Mouse (Mus musculus) lung, embryonic 15.5 days (tissue): ENCODE results near the gene Podnl1. TPM values are rescaled to one million over a fixed set of nuclear protein-coding genes. Genes with fewer than 3 reads are reported as not detected.

Experiments
- ATAC-seq: fragments of 200-750 bp; cut with Nextera tagmentation; 2 replicates; pipeline ENCODE4 v1.8.0; 2017; ENCODE audit warnings: moderate number of reproducible peaks, borderline replicate concordance; ENCODE audit not compliant: low FRiP score, low TSS enrichment; ENCODE audit errors: extremely low read depth
- H3K27ac ChIP-seq: fragments of 300-500 bp; sonication (generic); 2 replicates; pipeline ENCODE4 v1.5.1; 2015; ENCODE audit warnings: moderate library complexity, mild to moderate bottlenecking, inconsistent platforms
- H3K27me3 ChIP-seq: fragments of 300-500 bp; sonication (generic); 2 replicates; pipeline ENCODE4 v1.6.1; 2015; ENCODE audit warnings: inconsistent platforms
- H3K36me3 ChIP-seq: fragments of 300-500 bp; sonication (generic); 2 replicates; pipeline ENCODE4 v1.6.1; 2015; ENCODE audit warnings: inconsistent platforms
- H3K4me1 ChIP-seq: fragments of 300-500 bp; sonication (generic); 2 replicates; pipeline ENCODE4 v1.6.1; 2015; ENCODE audit warnings: inconsistent platforms
- H3K4me2 ChIP-seq: fragments of 300-500 bp; sonication (generic); 2 replicates; pipeline ENCODE4 v1.6.1; 2015; ENCODE audit warnings: inconsistent platforms, mild to moderate bottlenecking, moderate library complexity
- H3K4me3 ChIP-seq: fragments of 300-500 bp; sonication (generic); 2 replicates; pipeline ENCODE4 v1.5.1; 2015; ENCODE audit warnings: mild to moderate bottlenecking, inconsistent platforms
- H3K9ac ChIP-seq: fragments of 300-500 bp; sonication (generic); 2 replicates; pipeline ENCODE4 v1.6.1; 2015; ENCODE audit warnings: inconsistent platforms
- H3K9me3 ChIP-seq: fragments of 300-500 bp; sonication (generic); 2 replicates; pipeline ENCODE4 v1.6.1; 2016; ENCODE audit warnings: inconsistent platforms
- WGBS: fragments of 180-500 bp; shearing (Covaris S2); methylation state at CpG from one replicate; pipeline ENCODE4 v1.1.7; 2015; 5-methylcytosine and 5-hydroxymethylcytosine counted together
- polyA plus RNA-seq: library from polyadenylated mRNA; unstranded; fragments of >200 nt; fragmentation: Nextera tagmentation; extraction: Ambion mirVana; gene quantifications from 2 replicates; pipeline ENCODE4 v1.2.1, GENCODE M21; 2015

Podnl1 gene
- polyA plus RNA-seq, 1 experiment from 2014 or later, result 0.36 TPM

DNA sequence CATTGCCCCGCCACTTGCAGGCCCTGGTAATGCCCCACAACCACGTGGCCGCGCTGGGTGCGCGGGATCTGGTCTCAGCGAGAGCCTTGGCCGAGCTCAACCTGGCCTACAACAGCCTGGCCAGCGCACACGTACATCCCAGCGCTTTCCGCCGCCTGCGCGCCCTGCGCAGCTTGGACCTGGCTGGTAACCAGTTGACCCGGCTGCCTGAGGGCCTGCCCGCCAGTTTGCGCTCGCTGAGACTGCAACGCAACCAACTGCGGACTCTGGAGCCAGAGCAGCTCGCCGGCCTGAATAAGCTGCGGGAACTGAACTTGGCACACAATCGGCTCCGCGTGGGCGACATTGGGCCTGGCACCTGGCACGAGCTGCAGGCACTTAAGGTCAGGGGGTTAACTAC lies 5.0 kb downstream of the Podnl1 start:
- no peak overlapping the region for H3K9ac ChIP-seq
- no peak overlapping the region for H3K4me3 ChIP-seq
- no peak overlapping the region for H3K27ac ChIP-seq
- no peak for ATAC-seq
- WGBS, result 43% methylated on average over 30 of the region's 30 CpGs
- no peaks in the 10 kb centered on the region for H3K9me3 ChIP-seq
- peaks cover 11% of the 10 kb centered on the region for H3K4me1 ChIP-seq
- H3K36me3 ChIP-seq, result peaks cover 26% of the 10 kb centered on the region
- H3K27me3 ChIP-seq, result no peaks in the 10 kb centered on the region
- no peak overlapping the region for H3K4me2 ChIP-seq

DNA sequence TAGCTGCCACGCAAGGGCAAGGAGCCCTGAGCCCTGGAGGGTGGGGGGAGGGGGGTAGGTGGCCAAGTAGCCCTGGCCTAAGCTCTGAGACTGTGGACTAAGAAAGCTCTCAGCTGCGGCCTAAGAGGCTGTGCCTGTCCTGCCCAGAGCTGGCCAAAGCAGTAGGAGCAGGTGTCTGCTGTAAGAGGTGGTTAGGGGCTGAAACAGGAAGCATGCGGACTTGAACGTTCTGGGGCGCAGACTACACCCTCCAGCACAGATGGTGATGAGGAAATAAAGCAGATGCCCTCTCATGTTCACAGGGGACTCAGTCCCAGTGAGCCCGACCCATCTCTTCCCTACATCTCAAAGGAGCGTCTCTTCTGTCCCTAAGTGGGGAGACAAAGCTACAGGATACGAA lies 6.4 kb downstream of the Podnl1 start:
- no peak overlapping the region for H3K4me2 ChIP-seq
- H3K27me3 ChIP-seq, result no peaks in the 10 kb centered on the region
- peaks cover 40% of the 10 kb centered on the region for H3K36me3 ChIP-seq
- WGBS, result 85% methylated on average over 8 of the region's 8 CpGs
- no peak overlapping the region for H3K9ac ChIP-seq
- peaks cover 5% of the 10 kb centered on the region for H3K4me1 ChIP-seq
- no peak for ATAC-seq
- no peak overlapping the region for H3K4me3 ChIP-seq
- no peak overlapping the region for H3K27ac ChIP-seq
- no peaks in the 10 kb centered on the region for H3K9me3 ChIP-seq

DNA sequence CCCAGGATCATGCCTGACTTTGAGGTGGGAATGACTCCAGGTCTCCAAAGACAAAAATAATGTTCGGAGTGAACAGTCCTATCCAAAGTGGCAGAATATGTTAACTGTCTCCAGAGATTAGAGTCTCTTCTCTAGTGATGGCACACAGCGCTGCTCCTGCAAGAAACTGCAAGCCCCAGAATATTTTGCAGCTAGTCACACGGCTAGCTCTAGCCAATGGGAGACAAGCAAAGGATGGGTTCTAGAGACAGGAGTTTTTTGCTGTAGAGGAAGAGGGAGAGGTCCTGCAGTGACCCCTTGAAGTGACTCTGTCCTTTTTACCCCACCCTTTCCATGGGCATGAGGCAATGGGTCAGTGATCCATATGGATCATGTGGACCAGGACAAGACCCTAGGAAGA lies 12.1 kb downstream of the Podnl1 start:
- no peaks in the 10 kb centered on the region for H3K4me1 ChIP-seq
- H3K4me2 ChIP-seq, result no peak overlapping the region
- no peaks in the 10 kb centered on the region for H3K9me3 ChIP-seq
- no peak overlapping the region for H3K9ac ChIP-seq
- no peak overlapping the region for H3K4me3 ChIP-seq
- H3K27me3 ChIP-seq, result no peaks in the 10 kb centered on the region
- H3K36me3 ChIP-seq, result peaks cover 84% of the 10 kb centered on the region
- 90% methylated on average over 3 of the region's 3 CpGs for WGBS
- ATAC-seq, result no peak
- no peak overlapping the region for H3K27ac ChIP-seq

DNA sequence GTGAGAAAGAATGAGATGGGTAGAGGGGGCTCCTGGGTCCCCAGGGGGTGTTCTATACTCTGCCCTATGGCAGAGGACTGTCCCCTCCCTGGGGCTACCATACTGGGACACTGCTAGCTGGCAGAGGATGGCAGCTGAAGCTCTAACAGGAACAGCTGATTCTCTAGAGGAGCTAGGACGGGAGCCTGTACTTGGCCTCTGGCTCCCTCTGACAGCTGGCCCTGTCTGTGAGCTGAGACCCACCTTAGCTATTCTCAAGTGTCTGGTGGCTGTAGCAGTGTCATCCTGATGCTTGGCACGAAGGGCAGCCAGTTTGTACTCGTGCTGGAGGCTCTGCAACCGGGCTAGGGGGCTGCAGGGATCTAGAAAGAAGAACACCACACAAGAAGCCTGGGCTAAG lies 15.0 kb downstream of the Podnl1 start:
- no peak overlapping the region for H3K27ac ChIP-seq
- no peak for ATAC-seq
- no peak overlapping the region for H3K4me2 ChIP-seq
- no peak overlapping the region for H3K4me3 ChIP-seq
- no peak overlapping the region for H3K9ac ChIP-seq
- H3K9me3 ChIP-seq, result no peaks in the 10 kb centered on the region
- no peaks in the 10 kb centered on the region for H3K4me1 ChIP-seq
- peaks cover 85% of the 10 kb centered on the region for H3K36me3 ChIP-seq
- no peaks in the 10 kb centered on the region for H3K27me3 ChIP-seq
- 88% methylated on average over 4 of the region's 4 CpGs for WGBS

DNA sequence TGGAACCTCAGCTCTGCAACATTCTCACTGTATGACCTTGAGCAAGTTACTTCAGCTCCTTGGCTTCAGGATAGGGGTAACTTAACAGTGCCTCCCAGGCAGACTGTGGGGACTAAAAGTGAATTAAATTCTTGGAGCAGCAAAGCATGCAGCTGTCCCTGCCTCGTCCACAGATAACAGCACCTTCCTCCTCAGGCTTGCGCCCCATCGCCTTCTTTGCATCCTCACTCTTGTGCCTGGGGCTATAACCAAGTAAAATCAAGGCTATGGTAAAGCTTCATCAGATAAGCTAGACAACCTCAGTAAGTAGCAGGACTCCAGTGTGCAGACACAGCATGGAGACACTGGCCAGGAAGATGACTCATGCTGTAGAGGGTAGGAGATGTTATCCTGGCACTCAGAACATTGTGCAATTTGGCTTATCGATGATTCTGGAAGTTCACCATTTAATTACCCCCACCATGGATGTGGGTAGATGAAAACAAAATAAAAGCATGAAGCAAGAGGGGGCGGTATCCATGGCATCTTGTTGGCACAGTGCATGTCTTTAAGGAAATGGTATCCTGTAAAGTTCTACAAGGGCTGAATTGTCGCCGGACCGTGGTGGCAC lies 19.0 kb downstream of the Podnl1 start:
- Histone ChIP-seq H3K4me2 (no peak overlapping the region), H3K4me3 (no peak overlapping the region), H3K9ac (no peak overlapping the region), H3K36me3 (peaks cover 48% of the 10 kb centered on the region), H3K9me3 (no peaks in the 10 kb centered on the region), H3K4me1 (peaks cover 22% of the 10 kb centered on the region), H3K27me3 (no peaks in the 10 kb centered on the region), H3K27ac (no peak overlapping the region)
- 93% methylated on average over 8 of the region's 8 CpGs for WGBS
- no peak for ATAC-seq

DNA sequence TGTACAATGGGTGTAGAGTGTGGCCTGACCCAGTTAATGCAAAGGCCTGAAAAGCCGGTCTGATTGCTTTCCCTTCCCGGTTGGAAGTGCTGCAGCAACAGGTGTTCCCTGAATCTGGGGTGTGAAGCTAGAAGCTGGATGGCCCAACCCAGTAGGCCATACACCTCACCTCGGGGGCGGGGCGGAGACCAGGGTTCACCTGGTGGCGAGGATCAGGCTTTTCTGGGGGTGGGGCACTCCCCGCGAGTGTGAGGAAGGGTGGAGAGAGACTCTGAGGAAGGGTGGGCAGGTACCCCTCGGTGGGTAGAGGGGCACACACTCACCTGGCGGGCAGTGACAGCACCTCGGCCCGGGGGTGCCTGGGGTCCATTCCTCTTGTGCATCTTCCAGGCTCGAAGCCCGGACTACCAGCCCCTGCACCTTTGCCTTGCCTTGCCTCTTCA lies 21.6 kb downstream of the Podnl1 start:
- peaks cover 25% of the 10 kb centered on the region for H3K36me3 ChIP-seq
- ATAC-seq, result peak; percentile 58
- WGBS, result 4% methylated on average over 14 of the region's 14 CpGs
- peaks cover 22% of the 10 kb centered on the region for H3K4me1 ChIP-seq
- peak overlapping the region; percentile 87 for H3K4me2 ChIP-seq
- no peaks in the 10 kb centered on the region for H3K27me3 ChIP-seq
- no peaks in the 10 kb centered on the region for H3K9me3 ChIP-seq
- peak overlapping the region; percentile 92 for H3K9ac ChIP-seq
- H3K27ac ChIP-seq, result peak overlapping the region; percentile 84
- H3K4me3 ChIP-seq, result peak overlapping the region; percentile 67

DNA sequence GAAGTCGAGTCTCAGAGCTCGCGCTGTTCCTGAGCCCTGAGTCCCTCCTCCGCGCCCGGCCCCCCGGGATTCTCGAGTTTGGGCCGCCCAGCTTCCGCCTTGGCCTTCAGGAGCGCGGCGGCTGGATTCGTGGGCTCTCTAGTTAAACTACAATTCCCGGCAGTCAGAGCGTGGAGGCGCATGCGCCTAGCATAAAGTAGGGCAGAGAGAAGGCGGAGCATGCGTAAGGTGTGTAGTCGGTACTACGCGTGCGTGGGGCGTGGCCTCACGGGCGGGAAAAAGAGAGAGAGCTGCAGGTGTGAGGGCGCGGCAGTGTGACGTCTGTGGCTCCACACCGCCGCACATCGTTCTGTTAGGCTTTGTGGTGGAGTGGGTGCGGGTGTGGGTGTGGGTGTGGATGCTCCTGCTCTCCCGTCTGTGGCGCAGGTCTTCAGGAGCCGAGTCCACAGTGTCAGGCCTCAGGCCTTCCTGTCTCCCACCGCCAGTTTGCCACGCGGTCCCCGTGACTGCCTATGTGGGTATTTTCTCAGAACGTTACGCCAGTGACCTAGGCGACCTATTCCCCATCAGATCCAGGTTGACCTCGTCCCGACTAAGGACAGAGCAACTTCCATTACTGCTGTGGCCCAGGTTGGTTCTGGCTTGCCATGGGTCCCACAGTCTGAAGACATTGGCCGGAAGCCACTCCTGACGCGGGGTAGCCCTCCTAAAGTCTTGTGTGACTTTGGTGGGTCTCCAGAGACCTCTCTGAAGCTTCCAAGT lies 22.2 kb downstream of the Podnl1 start, which contains the start of the genes Cc2d1a and 4930432K21Rik:
Gene Cc2d1a, minus strand, starts transcription at position 168 of the 762 bp plus-strand sequence.
Gene 4930432K21Rik, plus strand, starts transcription at position 257 of the 762 bp plus-strand sequence.
- Histone ChIP-seq H3K27me3 (no peaks in the 10 kb centered on the region), H3K4me3 (peak within 1 kb of the TSS; percentile 67), H3K9ac (peak within 1 kb of the TSS; percentile 92), H3K4me1 (peaks cover 22% of the 10 kb centered on the region), H3K9me3 (no peaks in the 10 kb centered on the region), H3K4me2 (peak within 1 kb of the TSS; percentile 87), H3K27ac (peak within 1 kb of the TSS; percentile 84), H3K36me3 (peaks cover 18% of the 10 kb centered on the region)
- ATAC-seq, result peak; percentile 93
- 16% methylated on average over 49 of the region's 49 CpGs for WGBS

DNA sequence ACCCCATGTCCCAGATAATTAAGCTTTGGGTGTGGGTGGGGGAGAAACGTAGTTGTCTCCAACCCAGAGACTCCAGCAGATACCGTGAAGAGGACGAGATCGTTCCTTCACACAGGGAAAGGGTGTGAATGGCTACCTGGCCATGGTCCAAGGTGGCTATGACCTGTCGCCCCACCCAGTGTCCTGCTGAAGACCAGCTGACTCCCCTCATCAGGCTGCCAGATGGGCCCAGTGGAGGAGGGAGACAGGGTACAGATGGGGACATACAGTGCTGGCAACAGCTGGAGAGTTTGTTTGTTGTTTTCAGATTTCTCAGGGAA lies 22.7 kb downstream of the Podnl1 start:
- H3K9ac ChIP-seq, result 0 out of 2 replicates have a peak overlapping the region, but pooled peaks have one; percentile 92
- H3K27ac ChIP-seq, result no peak overlapping the region
- WGBS, result 71% methylated on average over 5 of the region's 5 CpGs
- peaks cover 22% of the 10 kb centered on the region for H3K4me1 ChIP-seq
- no peaks in the 10 kb centered on the region for H3K27me3 ChIP-seq
- ATAC-seq, result peak; percentile 7; the same call in 1 of the 2 replicates
- H3K4me2 ChIP-seq, result peak overlapping the region; percentile 87
- H3K9me3 ChIP-seq, result no peaks in the 10 kb centered on the region
- H3K4me3 ChIP-seq, result peak overlapping the region; percentile 67
- H3K36me3 ChIP-seq, result peaks cover 13% of the 10 kb centered on the region

DNA sequence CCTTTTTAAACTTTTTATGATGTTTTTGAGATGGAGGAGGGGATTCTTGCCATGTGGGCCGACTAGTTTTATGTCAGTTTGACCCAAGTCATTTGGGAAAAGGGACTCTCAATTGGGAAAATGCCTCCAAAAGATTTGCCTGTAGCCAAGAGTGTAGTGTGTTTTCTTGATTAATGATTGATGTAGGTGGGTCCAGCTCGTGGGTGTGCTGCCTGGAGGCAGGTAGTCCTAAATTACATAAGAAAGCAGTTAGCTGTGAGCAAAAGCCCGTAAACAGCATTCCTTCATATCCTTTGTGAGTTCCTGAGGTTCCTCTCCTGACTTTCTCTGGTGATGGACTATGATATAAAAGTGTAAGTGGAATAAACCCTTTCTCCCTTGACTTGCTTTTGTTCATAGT lies 23.4 kb downstream of the Podnl1 start:
- Histone ChIP-seq H3K4me2 (no peak overlapping the region), H3K27me3 (no peaks in the 10 kb centered on the region), H3K4me3 (no peak overlapping the region), H3K9ac (no peak overlapping the region), H3K9me3 (no peaks in the 10 kb centered on the region), H3K27ac (no peak overlapping the region), H3K36me3 (peaks cover 7% of the 10 kb centered on the region; the same call in 1 of the 2 replicates), H3K4me1 (peaks cover 22% of the 10 kb centered on the region)
- WGBS, result 59% methylated on average over 3 of the region's 3 CpGs
- ATAC-seq, result no peak

DNA sequence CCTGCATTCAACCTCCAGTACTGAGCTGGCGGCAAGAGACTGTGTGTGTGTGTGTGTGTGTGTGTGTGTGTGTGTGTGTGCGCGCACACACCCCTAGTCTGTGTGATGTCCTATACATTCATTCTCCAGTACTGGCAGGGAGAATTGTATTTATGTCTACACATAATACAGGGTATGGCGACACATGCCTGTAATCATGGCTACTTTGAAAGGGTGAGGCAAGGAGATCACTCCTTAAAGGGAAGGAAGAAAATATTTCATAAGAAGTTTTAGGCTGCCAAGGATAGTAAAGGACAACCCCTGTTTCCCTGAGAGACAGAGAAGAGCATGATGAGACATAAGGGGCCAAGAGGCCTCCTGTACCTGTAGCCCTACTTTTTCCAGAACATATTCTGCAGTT lies 31.8 kb downstream of the Podnl1 start:
- H3K9me3 ChIP-seq, result no peaks in the 10 kb centered on the region
- H3K27ac ChIP-seq, result no peak overlapping the region
- ATAC-seq, result no peak
- no peak overlapping the region for H3K9ac ChIP-seq
- no peaks in the 10 kb centered on the region for H3K4me1 ChIP-seq
- no peaks in the 10 kb centered on the region for H3K36me3 ChIP-seq
- H3K4me2 ChIP-seq, result no peak overlapping the region
- 87% methylated on average over 4 of the region's 4 CpGs for WGBS
- H3K4me3 ChIP-seq, result no peak overlapping the region
- no peaks in the 10 kb centered on the region for H3K27me3 ChIP-seq

DNA sequence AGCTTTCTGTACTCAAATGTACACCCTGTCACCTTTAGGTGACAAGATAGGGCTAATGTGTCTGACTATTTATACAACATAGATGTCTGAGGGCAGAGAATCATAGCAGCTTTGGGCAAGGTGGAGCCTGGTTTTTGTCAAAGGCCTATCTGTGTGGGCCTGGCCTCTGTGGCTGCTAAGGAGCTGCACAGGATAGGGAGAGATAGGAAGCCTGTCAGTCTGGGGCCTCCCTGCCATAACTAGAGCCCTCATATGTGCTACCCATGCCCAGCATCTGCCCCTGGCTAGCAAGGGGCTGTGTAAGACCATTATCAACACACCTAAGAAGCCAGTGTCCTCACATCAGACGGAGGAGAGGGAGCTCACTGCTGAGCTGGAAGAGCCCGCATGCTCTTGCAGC lies 41.9 kb downstream of the Podnl1 start:
- WGBS, result 88% methylated on average over 2 of the region's 2 CpGs
- Histone ChIP-seq H3K9ac (no peak overlapping the region), H3K4me2 (no peak overlapping the region), H3K36me3 (peaks cover 19% of the 10 kb centered on the region), H3K27me3 (no peaks in the 10 kb centered on the region), H3K4me3 (no peak overlapping the region), H3K9me3 (no peaks in the 10 kb centered on the region), H3K4me1 (no peaks in the 10 kb centered on the region), H3K27ac (no peak overlapping the region)
- no peak for ATAC-seq

DNA sequence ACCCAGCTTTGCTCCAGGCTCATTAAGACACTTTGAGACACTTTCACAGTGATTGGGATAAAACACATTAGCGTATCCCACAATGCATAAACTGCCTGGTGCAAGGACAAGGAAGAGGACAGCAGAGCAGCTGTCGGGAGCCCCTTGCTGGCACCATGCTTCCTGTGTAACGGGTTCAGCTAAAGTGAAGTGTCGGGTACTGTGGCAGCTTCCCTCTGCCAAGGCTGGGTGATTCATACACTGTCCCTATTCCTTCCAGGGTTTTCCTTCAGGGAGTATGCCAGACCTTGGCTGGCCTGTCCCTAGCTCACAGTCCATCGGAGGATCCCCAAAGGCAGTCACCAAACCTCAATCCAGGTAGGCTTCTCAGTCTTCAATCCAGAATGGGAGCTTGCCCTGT lies 44.3 kb downstream of the Podnl1 start:
- Histone ChIP-seq H3K4me1 (no peaks in the 10 kb centered on the region), H3K27me3 (no peaks in the 10 kb centered on the region), H3K4me3 (no peak overlapping the region), H3K36me3 (peaks cover 36% of the 10 kb centered on the region), H3K4me2 (no peak overlapping the region), H3K27ac (no peak overlapping the region), H3K9me3 (no peaks in the 10 kb centered on the region), H3K9ac (no peak overlapping the region)
- no peak for ATAC-seq
- WGBS, result 86% methylated on average over 5 of the region's 5 CpGs
